Mouse (Mus musculus) midbrain, embryonic 11.5 days (tissue): ENCODE results near the gene Ffar2. TPM values are rescaled to one million over a fixed set of nuclear protein-coding genes. Genes with fewer than 3 reads are reported as not detected.

Source experiments
- ATAC-seq: fragments of 200-750 bp; cut with Nextera tagmentation; 2 replicates; pipeline ENCODE4 v1.8.0; 2017; ENCODE audit warnings: moderate TSS enrichment, moderate library complexity; ENCODE audit not compliant: low FRiP score
- DNase-seq: peaks from one replicate; pipeline ENCODE4 v3.0.0; 2015; ENCODE audit warnings: low spot score; ENCODE audit errors: missing footprints
- H3K27ac ChIP-seq: fragments of 300-500 bp; sonication (generic); 2 replicates; pipeline ENCODE4 v1.5.1; 2014; ENCODE audit warnings: low read depth, low read length
- H3K27me3 ChIP-seq: fragments of 300-500 bp; sonication (generic); 2 replicates; pipeline ENCODE4 v1.6.1; 2014; ENCODE audit warnings: mild to moderate bottlenecking, low read length, moderate library complexity, mixed read lengths; ENCODE audit not compliant: control insufficient read depth, insufficient read depth
- H3K36me3 ChIP-seq: fragments of 300-500 bp; sonication (generic); 2 replicates; pipeline ENCODE4 v1.6.1; 2014; ENCODE audit warnings: mild to moderate bottlenecking, low read length, moderate library complexity, mixed read lengths; ENCODE audit not compliant: control insufficient read depth, insufficient read depth
- H3K4me1 ChIP-seq: fragments of 300-500 bp; sonication (generic); 2 replicates; pipeline ENCODE4 v1.6.1; 2014; ENCODE audit warnings: low read length; ENCODE audit not compliant: control insufficient read depth, insufficient read depth
- H3K4me2 ChIP-seq: fragments of 300-500 bp; sonication (generic); 2 replicates; pipeline ENCODE4 v1.6.1; 2014; ENCODE audit warnings: mild to moderate bottlenecking, moderate library complexity
- H3K4me3 ChIP-seq: fragments of 300-500 bp; sonication (generic); 2 replicates; pipeline ENCODE4 v1.5.1; 2014; ENCODE audit warnings: low read depth, low read length
- H3K9ac ChIP-seq: fragments of 300-500 bp; sonication (generic); 2 replicates; pipeline ENCODE4 v1.6.1; 2014; ENCODE audit warnings: low read length
- H3K9me3 ChIP-seq: fragments of 300-500 bp; sonication (generic); 2 replicates; pipeline ENCODE4 v1.6.1; 2016; ENCODE audit warnings: low read length; ENCODE audit not compliant: control insufficient read depth
- WGBS: fragments of 180-500 bp; shearing (Covaris S2); extraction: QIAGEN DNeasy Blood & Tissue Kit; methylation state at CpG from one replicate; pipeline ENCODE4 v1.1.7; 2014; 5-methylcytosine and 5-hydroxymethylcytosine counted together
- polyA plus RNA-seq: library from polyadenylated mRNA; unstranded; fragments of >200 nt; fragmentation: Nextera tagmentation; extraction: Ambion mirVana; gene quantifications from 2 replicates; pipeline ENCODE4 v1.2.1, GENCODE M21; 2014

The Ffar2 gene
- polyA plus RNA-seq, 1 experiment from 2014 or later, result not detected

DNA sequence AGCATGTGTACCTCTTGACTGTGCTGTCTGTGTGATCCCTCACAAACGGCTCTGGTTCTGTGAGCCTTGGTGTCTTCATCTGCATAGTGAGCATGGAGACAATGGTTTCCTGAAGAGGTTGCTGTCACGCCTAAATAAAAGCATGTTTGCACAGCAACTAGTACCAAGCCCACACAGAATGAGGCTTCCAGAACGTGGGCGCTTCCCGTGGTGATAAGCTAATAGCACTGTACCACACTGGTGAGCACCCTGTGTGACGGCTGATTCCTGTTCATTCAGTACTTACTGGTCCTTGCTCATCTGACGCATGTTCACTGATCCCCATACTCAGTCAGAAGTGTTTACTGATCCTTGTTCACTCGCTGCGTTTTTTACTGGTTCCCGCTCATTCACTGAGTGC, 33.4 kb downstream of the Ffar2 start:
- no peak overlapping the region for H3K4me3 ChIP-seq
- no peaks in the 10 kb centered on the region for H3K36me3 ChIP-seq
- H3K9me3 ChIP-seq, result no peaks in the 10 kb centered on the region
- DNase-seq (no peak), ATAC-seq (no peak)
- WGBS, result 78% methylated on average over 10 of the region's 10 CpGs
- H3K4me2 ChIP-seq, result no peak overlapping the region
- H3K4me1 ChIP-seq, result no peaks in the 10 kb centered on the region
- no peak overlapping the region for H3K9ac ChIP-seq
- no peaks in the 10 kb centered on the region for H3K27me3 ChIP-seq
- no peak overlapping the region for H3K27ac ChIP-seq

DNA sequence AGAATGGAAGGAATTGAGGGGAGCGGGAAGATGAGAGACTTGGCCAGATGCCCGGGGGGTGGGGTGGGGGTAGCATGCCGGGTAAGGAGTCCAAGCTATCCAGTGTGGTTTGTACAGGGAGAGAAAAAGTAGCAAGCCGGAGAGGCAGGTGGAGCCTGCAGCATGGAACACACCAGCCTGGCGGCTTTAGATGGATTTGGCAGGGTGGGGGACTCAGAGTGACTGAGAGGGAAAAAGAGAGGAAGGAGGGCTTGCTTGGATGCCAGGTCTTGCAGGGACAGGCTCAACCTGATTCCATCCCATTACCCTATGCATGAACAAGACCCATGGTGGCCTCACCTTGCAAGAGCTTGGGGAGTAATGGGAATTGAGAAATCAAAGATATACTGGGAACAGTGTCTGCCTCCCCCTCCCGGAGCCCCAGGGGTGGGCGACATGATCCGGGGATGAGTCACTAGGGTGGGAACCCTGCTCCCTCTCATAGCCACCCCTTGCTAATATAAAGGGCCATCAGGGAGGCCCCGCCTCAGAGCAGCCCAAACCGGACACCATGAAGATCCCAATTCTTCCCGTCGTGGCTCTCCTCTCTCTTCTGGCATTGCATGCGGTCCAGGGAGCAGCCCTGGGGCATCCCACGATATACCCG, 36.1 kb downstream of the Ffar2 start, which contains the start of gene Krtdap:
Gene Krtdap (plus strand): TSS at position 520 of the 646 bp plus-strand sequence.
- Histone ChIP-seq H3K27me3 (no peaks in the 10 kb centered on the region), H3K4me3 (no peak within 1 kb of the TSS), H3K27ac (no peak within 1 kb of the TSS), H3K4me2 (no peak within 1 kb of the TSS), H3K4me1 (no peaks in the 10 kb centered on the region), H3K9me3 (no peaks in the 10 kb centered on the region), H3K36me3 (no peaks in the 10 kb centered on the region), H3K9ac (no peak within 1 kb of the TSS)
- 53% methylated on average over 15 of the region's 15 CpGs for WGBS
- no peak for ATAC-seq
- no peak for DNase-seq

- no peak overlapping the region for H3K27ac ChIP-seq
- 78% methylated on average over 13 of the region's 13 CpGs for WGBS
- no peak for DNase-seq
Measured at GRCm38 (mm10) chr7:30785721-30786546, 37.6 kb downstream of the Ffar2 start.

DNA sequence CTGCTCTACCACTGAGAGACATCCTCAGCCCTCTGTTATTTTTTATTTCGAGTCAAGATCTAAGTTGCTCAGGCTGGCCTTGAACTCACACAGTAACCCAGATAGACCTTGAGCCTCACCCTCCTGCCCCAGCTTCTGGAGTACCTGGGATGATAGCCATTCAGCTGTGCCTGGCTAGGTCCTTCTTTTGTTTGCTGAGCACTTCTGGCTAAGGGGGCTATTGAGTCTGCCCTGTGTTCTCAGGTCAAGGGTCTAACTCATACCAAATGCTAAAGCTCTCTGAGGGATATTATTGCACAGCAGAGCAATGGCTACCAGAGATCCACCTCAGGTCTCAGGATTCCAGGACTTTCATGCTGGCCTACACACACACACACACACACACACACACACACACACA, 38.4 kb downstream of the Ffar2 start:
- Histone ChIP-seq H3K4me3 (no peak overlapping the region), H3K27me3 (no peaks in the 10 kb centered on the region), H3K4me2 (no peak overlapping the region), H3K36me3 (no peaks in the 10 kb centered on the region), H3K9me3 (no peaks in the 10 kb centered on the region), H3K4me1 (no peaks in the 10 kb centered on the region), H3K9ac (no peak overlapping the region), H3K27ac (no peak overlapping the region)
- ATAC-seq (no peak), DNase-seq (no peak)
- WGBS, result 68% methylated on average over 1 of the region's 1 CpGs

More at GRCm38 (mm10) chr7:30785721-30786546, 37.6 kb downstream of the Ffar2 start:
- no peak overlapping the region for H3K9ac ChIP-seq
- H3K36me3 ChIP-seq, result no peaks in the 10 kb centered on the region
- no peaks in the 10 kb centered on the region for H3K4me1 ChIP-seq
- no peak overlapping the region for H3K4me3 ChIP-seq
- peak; percentile 42; the same call in 1 of the 2 replicates for ATAC-seq
- H3K4me2 ChIP-seq, result no peak overlapping the region
- H3K27me3 ChIP-seq, result no peaks in the 10 kb centered on the region
- no peaks in the 10 kb centered on the region for H3K9me3 ChIP-seq

DNA sequence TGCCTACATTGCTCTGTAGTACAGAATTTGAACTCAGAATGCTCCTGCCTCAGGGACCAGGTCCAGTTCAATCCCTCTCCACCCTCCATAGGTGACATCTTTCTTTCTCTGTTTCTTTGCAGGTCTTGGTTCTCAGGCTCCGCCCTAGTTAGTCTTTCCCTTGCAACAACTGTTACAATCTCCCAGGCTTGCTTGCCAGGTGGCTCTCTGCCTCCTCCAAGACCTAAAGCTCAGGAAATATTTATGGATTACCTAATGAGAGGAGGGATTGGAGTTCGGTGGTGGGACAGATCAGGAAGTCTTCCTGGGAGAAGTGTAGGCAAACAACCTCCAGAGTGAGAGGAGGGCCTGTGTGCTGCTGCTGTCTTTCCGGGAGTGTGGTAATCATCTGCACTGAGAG, 40.9 kb downstream of the Ffar2 start:
- Histone ChIP-seq H3K27ac (no peak overlapping the region), H3K36me3 (no peaks in the 10 kb centered on the region), H3K4me1 (no peaks in the 10 kb centered on the region), H3K4me2 (no peak overlapping the region), H3K27me3 (no peaks in the 10 kb centered on the region), H3K9me3 (no peaks in the 10 kb centered on the region), H3K4me3 (no peak overlapping the region), H3K9ac (no peak overlapping the region)
- WGBS, result 82% methylated on average over 3 of the region's 3 CpGs
- DNase-seq (no peak), ATAC-seq (no peak)

DNA sequence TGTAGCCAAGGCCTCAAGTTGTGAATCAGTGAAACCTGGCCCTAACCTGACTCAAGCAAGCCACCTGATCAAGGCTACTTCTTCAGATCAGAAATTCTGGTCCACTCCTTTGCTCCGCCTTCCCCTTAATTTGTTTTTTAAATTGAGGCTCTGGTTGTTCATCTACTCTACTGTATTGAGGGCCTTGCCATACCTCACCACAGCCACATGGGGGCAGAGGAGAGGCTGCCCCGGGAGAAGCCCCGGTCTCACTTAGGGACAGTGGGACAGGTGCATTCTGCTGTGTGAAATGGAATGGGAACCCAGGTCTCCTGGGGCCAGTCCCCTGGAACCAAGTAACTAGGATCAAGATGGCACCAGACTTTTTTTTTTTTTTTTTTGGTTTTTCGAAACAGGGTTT, 41.8 kb downstream of the Ffar2 start:
- no peaks in the 10 kb centered on the region for H3K36me3 ChIP-seq
- no peak overlapping the region for H3K4me3 ChIP-seq
- no peak for DNase-seq

DNA sequence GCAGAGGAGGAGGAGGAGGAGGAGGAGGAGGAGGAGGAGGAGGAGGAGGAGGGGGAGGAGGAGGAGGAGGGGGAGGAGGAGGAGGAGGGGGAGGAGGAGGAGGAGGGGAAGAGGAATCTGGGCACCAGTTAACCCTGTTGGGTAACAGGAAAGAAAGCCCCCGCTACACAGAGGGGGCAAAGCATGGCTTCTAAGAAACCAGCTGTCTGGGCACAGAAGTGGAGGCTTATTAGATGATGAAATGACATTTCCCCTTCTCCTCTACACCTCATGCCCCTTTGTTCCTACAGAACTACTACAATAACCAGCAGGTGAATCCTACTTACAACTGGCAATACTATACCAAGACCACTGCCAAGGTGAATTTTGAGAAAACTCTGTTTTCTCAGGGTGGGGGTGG, 45.7 kb downstream of the Ffar2 start:
- no peaks in the 10 kb centered on the region for H3K36me3 ChIP-seq
- H3K27me3 ChIP-seq, result no peaks in the 10 kb centered on the region
- WGBS, result 64% methylated on average over 1 of the region's 1 CpGs
- H3K9me3 ChIP-seq, result no peaks in the 10 kb centered on the region
- DNase-seq (no peak), ATAC-seq (no peak)
- no peak overlapping the region for H3K9ac ChIP-seq
- H3K4me2 ChIP-seq, result no peak overlapping the region
- H3K27ac ChIP-seq, result no peak overlapping the region
- H3K4me3 ChIP-seq, result no peak overlapping the region
- H3K4me1 ChIP-seq, result no peaks in the 10 kb centered on the region

More for the DNA sequence above, 41.8 kb downstream of the Ffar2 start:
- ATAC-seq, result no peak
- H3K9me3 ChIP-seq, result no peaks in the 10 kb centered on the region
- 79% methylated on average over 4 of the region's 4 CpGs for WGBS
- H3K27ac ChIP-seq, result no peak overlapping the region
- no peaks in the 10 kb centered on the region for H3K27me3 ChIP-seq
- H3K4me1 ChIP-seq, result no peaks in the 10 kb centered on the region
- H3K9ac ChIP-seq, result no peak overlapping the region
- no peak overlapping the region for H3K4me2 ChIP-seq

- Histone ChIP-seq H3K27ac (no peak overlapping the region), H3K4me3 (no peak overlapping the region), H3K36me3 (no peaks in the 10 kb centered on the region), H3K9ac (no peak overlapping the region), H3K4me2 (no peak overlapping the region), H3K9me3 (no peaks in the 10 kb centered on the region), H3K27me3 (no peaks in the 10 kb centered on the region), H3K4me1 (no peaks in the 10 kb centered on the region)
- DNase-seq (no peak), ATAC-seq (no peak)
- WGBS, result 44% methylated on average over 7 of the region's 7 CpGs
Measured at GRCm38 (mm10) chr7:30777081-30777579, 46.4 kb downstream of the Ffar2 start.

DNA sequence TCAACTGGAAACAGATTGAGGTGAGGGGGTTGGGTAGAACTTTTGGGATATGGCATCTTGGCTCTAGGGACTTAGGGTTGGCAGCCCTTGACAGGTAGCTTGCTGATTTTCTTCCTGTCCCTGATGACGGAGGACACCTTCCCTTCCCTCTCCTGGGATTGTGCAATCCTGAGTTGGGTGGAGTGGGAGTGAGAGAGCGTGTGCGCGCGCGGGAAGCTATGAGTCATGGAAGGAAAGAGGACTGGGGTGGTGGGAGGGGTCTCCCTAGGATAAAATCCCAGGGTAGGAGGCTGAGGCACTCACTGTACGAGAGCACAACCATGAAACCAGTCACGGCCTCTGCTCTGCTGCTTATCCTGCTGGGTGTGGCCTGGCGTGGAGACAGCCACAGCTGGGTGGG, 47.5 kb downstream of the Ffar2 start:
- Histone ChIP-seq H3K27ac (no peak overlapping the region), H3K9me3 (no peaks in the 10 kb centered on the region), H3K4me2 (no peak overlapping the region), H3K27me3 (no peaks in the 10 kb centered on the region), H3K4me1 (no peaks in the 10 kb centered on the region), H3K4me3 (no peak overlapping the region), H3K9ac (no peak overlapping the region), H3K36me3 (no peaks in the 10 kb centered on the region)
- ATAC-seq, result no peak
- DNase-seq, result no peak
- 91% methylated on average over 9 of the region's 9 CpGs for WGBS
